Mouse (Mus musculus): Measurements from ENCODE around the gene Cybrd1. TPM values are rescaled to one million over a fixed set of nuclear protein-coding genes. Genes with fewer than 3 reads are reported as not detected.

Cybrd1 gene
- polyA plus RNA-seq, 1 experiment from 2014 or later: 1.1 TPM

DNA sequence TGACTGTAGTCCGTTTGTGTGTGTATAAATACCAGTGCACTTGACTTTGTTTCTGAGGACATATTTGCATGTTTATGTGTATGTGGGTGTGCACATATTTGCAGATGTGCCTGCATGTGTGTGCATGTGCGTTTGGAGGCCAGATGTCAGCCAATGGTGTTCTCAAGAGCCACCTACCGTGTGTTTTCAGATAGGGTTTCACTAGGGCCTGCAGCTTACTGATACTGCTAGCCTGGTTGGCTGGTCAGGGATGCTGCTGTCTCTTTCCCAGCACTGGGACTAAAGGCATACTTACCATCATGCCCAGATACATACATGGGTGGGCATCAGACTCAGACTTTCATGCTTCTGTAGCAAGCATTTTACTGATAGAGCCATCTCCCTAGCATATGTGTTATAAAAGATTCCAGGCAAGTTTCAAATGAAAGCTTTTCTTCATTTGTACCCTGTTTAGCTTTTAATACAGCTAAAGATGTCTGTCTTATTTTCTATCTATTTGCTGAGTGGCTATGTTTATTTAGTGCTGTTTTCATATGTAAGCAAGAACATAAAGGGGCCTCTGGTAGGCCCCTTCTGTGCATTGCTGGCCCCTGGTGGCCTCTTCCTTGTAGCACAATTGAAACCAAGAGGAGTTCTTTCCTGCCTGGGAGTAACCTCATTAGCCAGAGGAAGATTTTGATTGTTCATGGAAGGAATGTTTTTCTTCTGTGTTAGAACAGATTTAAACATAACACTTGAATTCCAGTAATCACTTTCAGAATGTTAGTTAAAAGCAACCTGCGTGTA is 26.9 kb upstream of the Cybrd1 start:
- Histone ChIP-seq H3K4me1 (ENCODE audit: control insufficient read depth in 2 of 2, insufficient read depth in 2 of 2, low read length in 2 of 2) (peaks cover 3 to 4% of the 10 kb centered on the region in 2 experiments; a peak in 2 of 4 replicates), H3K4me3 (ENCODE audit: control insufficient read depth in 1 of 2, insufficient read depth in 1 of 2, low read depth in 1 of 2, low read length in 2 of 2) (no peak overlapping the region), H3K27ac (replicated peaks in 1 of 2; ENCODE audit: control insufficient read depth in 1 of 2, insufficient read depth in 1 of 2, low read depth in 2 of 2, low read length in 2 of 2) (no peak overlapping the region), H3K9me3 (ENCODE audit: control insufficient read depth, low read length) (no peaks in the 10 kb centered on the region), H3K27me3 (ENCODE audit: control insufficient read depth, insufficient read depth, low read length) (no peaks in the 10 kb centered on the region), H3K4me2 (ENCODE audit: low read length) (no peak overlapping the region), H3K36me3 (ENCODE audit: control insufficient read depth, insufficient read depth, low read length) (peaks cover 50% of the 10 kb centered on the region), H3K9ac (ENCODE audit: low read length) (no peak overlapping the region)
- no peak for ATAC-seq (ENCODE audit: insufficient number of reproducible peaks, insufficient read depth, low FRiP score, low read depth)
- WGBS: 76% methylated on average over 4 of the region's 4 CpGs

GRCm38 (mm10) chr2:71096170-71096569 is 21.6 kb upstream of the Cybrd1 start:
- H3K9ac ChIP-seq (ENCODE audit: low read length): no peak overlapping the region
- H3K27ac ChIP-seq (replicated peaks in 1 of 2; ENCODE audit: control insufficient read depth in 1 of 2, insufficient read depth in 1 of 2, low read depth in 2 of 2, low read length in 2 of 2): peak overlapping the region in 1 of 2 experiments; percentile 51; a peak in 2 of 4 replicates
- no peak for ATAC-seq (ENCODE audit: insufficient number of reproducible peaks, insufficient read depth, low FRiP score, low read depth)
- no peak overlapping the region for H3K4me3 ChIP-seq (ENCODE audit: control insufficient read depth in 1 of 2, insufficient read depth in 1 of 2, low read depth in 1 of 2, low read length in 2 of 2)
- no peaks in the 10 kb centered on the region for H3K9me3 ChIP-seq (ENCODE audit: control insufficient read depth, low read length)
- no peak overlapping the region for H3K4me2 ChIP-seq (ENCODE audit: low read length)
- H3K4me1 ChIP-seq (ENCODE audit: control insufficient read depth in 2 of 2, insufficient read depth in 2 of 2, low read length in 2 of 2): peaks cover 3 to 4% of the 10 kb centered on the region in 2 experiments; a peak in 2 of 4 replicates
- 7% methylated on average over 7 of the region's 7 CpGs for WGBS
- H3K27me3 ChIP-seq (ENCODE audit: control insufficient read depth, insufficient read depth, low read length): no peaks in the 10 kb centered on the region
- H3K36me3 ChIP-seq (ENCODE audit: control insufficient read depth, insufficient read depth, low read length): peaks cover 24% of the 10 kb centered on the region; the same call in 1 of the 2 replicates

DNA sequence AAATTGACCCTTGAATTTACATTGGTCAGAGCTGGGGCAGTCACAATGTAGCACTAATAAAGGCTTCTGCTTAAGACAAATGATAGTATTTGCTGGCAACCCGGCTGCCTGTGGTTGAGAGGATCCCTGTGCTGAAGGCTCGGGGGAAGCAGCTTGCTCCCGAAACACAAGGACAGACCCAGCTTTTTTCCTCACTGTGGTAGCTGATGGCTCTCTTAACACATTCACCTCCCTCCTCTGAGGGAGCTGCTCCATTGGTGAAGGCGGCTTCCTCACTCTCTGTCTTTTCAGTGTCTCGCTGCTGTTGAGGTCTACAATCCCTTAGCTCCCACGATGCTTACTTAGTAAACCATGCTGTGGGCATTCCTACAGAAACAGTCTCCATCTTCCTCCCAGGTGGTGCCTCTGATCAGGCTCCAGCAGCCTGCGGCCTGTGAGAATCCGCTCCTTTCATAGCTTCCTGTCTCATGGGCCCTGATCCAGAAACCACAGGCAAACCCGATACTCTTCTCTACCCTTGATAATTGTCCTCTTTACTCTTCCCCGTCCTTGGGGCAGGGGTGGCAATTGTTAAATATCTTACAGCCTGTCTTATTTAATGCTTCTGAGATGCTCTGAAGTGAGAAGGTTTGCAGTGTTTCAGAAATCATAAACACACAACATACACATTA is 15.0 kb upstream of the Cybrd1 start:
- Histone ChIP-seq H3K4me2 (ENCODE audit: low read length) (no peak overlapping the region), H3K9ac (ENCODE audit: low read length) (no peak overlapping the region), H3K27me3 (ENCODE audit: control insufficient read depth, insufficient read depth, low read length) (no peaks in the 10 kb centered on the region), H3K4me3 (ENCODE audit: control insufficient read depth in 1 of 2, insufficient read depth in 1 of 2, low read depth in 1 of 2, low read length in 2 of 2) (no peak overlapping the region), H3K9me3 (ENCODE audit: control insufficient read depth, low read length) (no peaks in the 10 kb centered on the region), H3K36me3 (ENCODE audit: control insufficient read depth, insufficient read depth, low read length) (0 out of 2 replicates have a peak, but pooled peaks cover 10% of the 10 kb centered on the region), H3K4me1 (ENCODE audit: control insufficient read depth in 2 of 2, insufficient read depth in 2 of 2, low read length in 2 of 2) (no peaks in the 10 kb centered on the region; a peak in 2 of 4 replicates), H3K27ac (replicated peaks in 1 of 2; ENCODE audit: control insufficient read depth in 1 of 2, insufficient read depth in 1 of 2, low read depth in 2 of 2, low read length in 2 of 2) (no peak overlapping the region)
- 70% methylated on average over 10 of the region's 10 CpGs for WGBS
- ATAC-seq (ENCODE audit: insufficient number of reproducible peaks, insufficient read depth, low FRiP score, low read depth): no peak

DNA sequence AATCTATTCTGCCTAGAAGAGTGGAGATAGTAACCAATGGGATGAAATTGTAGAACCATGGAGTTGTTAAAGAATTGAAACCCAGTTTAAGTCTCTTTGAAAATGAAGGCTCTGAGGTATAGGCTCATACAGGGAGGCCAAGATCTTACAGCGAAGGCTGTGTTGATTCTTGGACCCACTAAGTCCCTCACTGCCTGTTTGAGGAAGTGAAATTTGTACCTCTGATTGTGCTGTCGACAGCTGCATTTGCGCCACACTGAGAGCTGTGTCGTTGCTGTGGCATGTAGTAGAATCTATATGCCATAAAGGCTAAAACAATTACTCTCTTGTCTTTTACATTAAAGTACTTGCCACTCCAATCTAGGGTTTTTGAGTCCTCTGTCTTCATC is 14.4 kb upstream of the Cybrd1 start:
- no peak for ATAC-seq (ENCODE audit: insufficient number of reproducible peaks, insufficient read depth, low FRiP score, low read depth)
- H3K27me3 ChIP-seq (ENCODE audit: control insufficient read depth, insufficient read depth, low read length): no peaks in the 10 kb centered on the region

DNA sequence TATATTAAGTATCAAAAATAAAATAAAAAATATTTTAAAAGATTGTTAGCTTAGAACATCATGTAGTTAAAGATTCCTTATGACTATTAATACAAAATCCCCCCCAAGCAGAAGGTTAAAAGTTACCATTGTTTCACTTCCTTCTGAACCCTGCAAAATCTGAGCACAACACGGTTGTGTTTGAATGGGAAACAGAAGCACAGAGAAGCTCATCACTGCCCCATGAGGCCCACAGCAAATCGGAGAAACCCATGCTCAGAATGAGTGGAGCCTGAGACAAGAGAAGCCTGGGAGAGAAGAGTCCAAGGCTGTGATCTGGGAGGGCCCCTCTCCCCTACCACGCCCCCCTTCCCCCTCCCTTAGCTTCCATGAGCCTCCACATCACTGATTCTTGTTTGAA is 13.0 kb upstream of the Cybrd1 start:
- Histone ChIP-seq H3K4me3 (ENCODE audit: control insufficient read depth in 1 of 2, insufficient read depth in 1 of 2, low read depth in 1 of 2, low read length in 2 of 2) (no peak overlapping the region), H3K4me1 (ENCODE audit: control insufficient read depth in 2 of 2, insufficient read depth in 2 of 2, low read length in 2 of 2) (no peaks in the 10 kb centered on the region; a peak in 2 of 4 replicates), H3K36me3 (ENCODE audit: control insufficient read depth, insufficient read depth, low read length) (0 out of 2 replicates have a peak, but pooled peaks cover 10% of the 10 kb centered on the region), H3K27me3 (ENCODE audit: control insufficient read depth, insufficient read depth, low read length) (no peaks in the 10 kb centered on the region), H3K27ac (replicated peaks in 1 of 2; ENCODE audit: control insufficient read depth in 1 of 2, insufficient read depth in 1 of 2, low read depth in 2 of 2, low read length in 2 of 2) (no peak overlapping the region), H3K4me2 (ENCODE audit: low read length) (no peak overlapping the region), H3K9ac (ENCODE audit: low read length) (no peak overlapping the region), H3K9me3 (ENCODE audit: control insufficient read depth, low read length) (no peaks in the 10 kb centered on the region)
- ATAC-seq (ENCODE audit: insufficient number of reproducible peaks, insufficient read depth, low FRiP score, low read depth): no peak
- WGBS: 58% methylated on average over 3 of the region's 3 CpGs

More for the DNA sequence above, 14.4 kb upstream of the Cybrd1 start:
- Histone ChIP-seq H3K4me1 (ENCODE audit: control insufficient read depth in 2 of 2, insufficient read depth in 2 of 2, low read length in 2 of 2) (no peaks in the 10 kb centered on the region; a peak in 2 of 4 replicates), H3K27ac (replicated peaks in 1 of 2; ENCODE audit: control insufficient read depth in 1 of 2, insufficient read depth in 1 of 2, low read depth in 2 of 2, low read length in 2 of 2) (no peak overlapping the region), H3K4me3 (ENCODE audit: control insufficient read depth in 1 of 2, insufficient read depth in 1 of 2, low read depth in 1 of 2, low read length in 2 of 2) (no peak overlapping the region), H3K9ac (ENCODE audit: low read length) (no peak overlapping the region), H3K9me3 (ENCODE audit: control insufficient read depth, low read length) (no peaks in the 10 kb centered on the region), H3K36me3 (ENCODE audit: control insufficient read depth, insufficient read depth, low read length) (0 out of 2 replicates have a peak, but pooled peaks cover 10% of the 10 kb centered on the region), H3K4me2 (ENCODE audit: low read length) (no peak overlapping the region)
- 60% methylated on average over 4 of the region's 4 CpGs for WGBS

DNA sequence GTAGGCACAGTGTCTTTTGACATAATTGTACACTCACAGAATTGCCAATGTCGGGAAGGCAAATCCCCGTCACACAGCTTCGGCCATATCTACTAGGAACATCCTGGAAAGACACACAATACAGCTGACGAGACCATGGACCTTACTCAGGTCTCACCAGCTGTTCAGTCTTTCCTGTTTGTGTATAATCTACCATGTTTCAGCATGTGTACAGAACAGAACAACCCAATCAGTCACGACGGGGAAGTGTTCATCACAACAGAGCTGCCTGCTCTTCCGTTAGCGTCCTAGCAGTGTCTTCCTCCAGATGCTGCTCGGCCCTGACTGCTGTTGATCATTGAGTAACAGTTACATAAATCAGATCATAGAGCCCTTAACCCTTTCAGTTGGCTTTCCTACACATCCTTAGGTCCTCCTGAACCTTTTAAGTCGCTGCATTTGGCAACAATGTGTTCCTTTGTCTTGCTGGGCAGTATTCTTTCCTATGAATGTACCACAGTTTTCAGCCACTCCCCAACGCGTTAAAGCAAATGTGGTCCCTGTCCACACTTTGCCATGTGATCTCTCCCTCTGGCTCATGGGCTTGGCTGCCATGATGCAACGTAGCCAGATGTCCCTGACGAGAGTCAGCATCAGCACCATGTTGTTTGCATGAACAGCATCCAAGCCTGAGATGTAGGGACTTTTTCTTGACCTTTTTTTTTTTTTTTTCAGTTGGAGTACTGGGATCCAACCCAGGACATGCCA is 12.1 kb upstream of the Cybrd1 start:
- H3K9me3 ChIP-seq (ENCODE audit: control insufficient read depth, low read length): no peaks in the 10 kb centered on the region
- H3K4me3 ChIP-seq (ENCODE audit: control insufficient read depth in 1 of 2, insufficient read depth in 1 of 2, low read depth in 1 of 2, low read length in 2 of 2): no peak overlapping the region
- H3K9ac ChIP-seq (ENCODE audit: low read length): no peak overlapping the region
- WGBS: 73% methylated on average over 14 of the region's 14 CpGs
- H3K4me2 ChIP-seq (ENCODE audit: low read length): no peak overlapping the region
- no peaks in the 10 kb centered on the region; a peak in 2 of 4 replicates for H3K4me1 ChIP-seq (ENCODE audit: control insufficient read depth in 2 of 2, insufficient read depth in 2 of 2, low read length in 2 of 2)
- H3K27me3 ChIP-seq (ENCODE audit: control insufficient read depth, insufficient read depth, low read length): no peaks in the 10 kb centered on the region
- no peak overlapping the region for H3K27ac ChIP-seq (replicated peaks in 1 of 2; ENCODE audit: control insufficient read depth in 1 of 2, insufficient read depth in 1 of 2, low read depth in 2 of 2, low read length in 2 of 2)
- ATAC-seq (ENCODE audit: insufficient number of reproducible peaks, insufficient read depth, low FRiP score, low read depth): no peak
- 0 out of 2 replicates have a peak, but pooled peaks cover 4% of the 10 kb centered on the region for H3K36me3 ChIP-seq (ENCODE audit: control insufficient read depth, insufficient read depth, low read length)

DNA sequence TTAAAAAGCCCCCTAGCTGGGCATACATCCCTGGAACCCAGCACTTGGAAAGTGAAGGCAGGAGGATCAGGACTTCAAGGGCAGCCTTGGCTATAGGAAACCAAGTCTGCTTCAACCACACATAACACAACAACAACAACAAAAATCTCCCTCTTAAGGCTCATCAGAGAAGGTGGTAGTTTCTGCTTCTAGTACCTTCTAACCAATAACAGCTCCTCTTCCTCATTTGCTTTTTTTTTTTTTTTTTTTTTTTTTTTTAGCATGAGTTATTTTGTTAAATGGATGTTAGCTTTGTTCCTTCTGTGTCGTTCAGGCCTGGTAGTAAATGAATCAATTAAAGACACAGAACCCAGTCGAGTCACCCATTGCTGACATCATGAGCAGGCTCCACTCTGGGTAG is 10.5 kb upstream of the Cybrd1 start:
- 87% methylated on average over 2 of the region's 2 CpGs for WGBS
- Histone ChIP-seq H3K9ac (ENCODE audit: low read length) (no peak overlapping the region), H3K9me3 (ENCODE audit: control insufficient read depth, low read length) (no peaks in the 10 kb centered on the region), H3K27ac (replicated peaks in 1 of 2; ENCODE audit: control insufficient read depth in 1 of 2, insufficient read depth in 1 of 2, low read depth in 2 of 2, low read length in 2 of 2) (no peak overlapping the region), H3K4me3 (ENCODE audit: control insufficient read depth in 1 of 2, insufficient read depth in 1 of 2, low read depth in 1 of 2, low read length in 2 of 2) (no peak overlapping the region), H3K36me3 (ENCODE audit: control insufficient read depth, insufficient read depth, low read length) (no peaks in the 10 kb centered on the region), H3K4me2 (ENCODE audit: low read length) (no peak overlapping the region), H3K27me3 (ENCODE audit: control insufficient read depth, insufficient read depth, low read length) (no peaks in the 10 kb centered on the region), H3K4me1 (ENCODE audit: control insufficient read depth in 2 of 2, insufficient read depth in 2 of 2, low read length in 2 of 2) (no peaks in the 10 kb centered on the region; a peak in 2 of 4 replicates)
- no peak for ATAC-seq (ENCODE audit: insufficient number of reproducible peaks, insufficient read depth, low FRiP score, low read depth)

Data from heart, embryonic 14.5 days (tissue).